Mouse (Mus musculus) small intestine, adult 2 months (tissue): ENCODE measurements around the gene Nalcn. TPM values are rescaled to one million over a fixed set of nuclear protein-coding genes. Genes with fewer than 3 reads are reported as not detected.

Experiments used
- H3K27ac ChIP-seq: fragments of 200-500 bp; 2 replicates; pipeline ENCODE4 v1.5.1; 2012; ENCODE audit warnings: low read depth, low read length, control low read depth, inconsistent platforms; ENCODE audit not compliant: insufficient read depth
- H3K27me3 ChIP-seq: fragments of 200-500 bp; 2 replicates; pipeline ENCODE4 v1.6.1; 2012; ENCODE audit warnings: mild to moderate bottlenecking, moderate library complexity, low read length, inconsistent platforms; ENCODE audit not compliant: control insufficient read depth, insufficient read depth
- H3K36me3 ChIP-seq: fragments of 200-500 bp; 2 replicates; pipeline ENCODE4 v1.6.1; 2012; ENCODE audit warnings: mild to moderate bottlenecking, low read length, control low read depth, inconsistent platforms; ENCODE audit not compliant: control insufficient read depth, insufficient read depth
- H3K4me1 ChIP-seq: fragments of 200-500 bp; 2 replicates; pipeline ENCODE4 v1.6.1; 2012; ENCODE audit warnings: low read length, inconsistent platforms, mixed read lengths; ENCODE audit not compliant: control insufficient read depth, insufficient read depth, insufficient read length
- H3K4me3 ChIP-seq: fragments of 200-500 bp; 2 replicates; pipeline ENCODE4 v1.5.1; 2012; ENCODE audit warnings: low read depth, mild to moderate bottlenecking, control low read depth, inconsistent platforms, low read length, moderate library complexity
- CTCF ChIP-seq: fragments of 200-500 bp; IDR thresholded peaks from 2 replicates; pipeline ENCODE4 v1.5.1; 2012; ENCODE audit warnings: low read depth, mild to moderate bottlenecking, control low read depth, inconsistent platforms, low read length, moderate library complexity, mixed read lengths; ENCODE audit not compliant: insufficient replicate concordance, insufficient read length; ENCODE audit errors: extremely low read depth
- POLR2A ChIP-seq: fragments of 200-500 bp; IDR thresholded peaks from 2 replicates; pipeline ENCODE4 v1.6.1; 2012; ENCODE audit warnings: low read depth, mild to moderate bottlenecking, control low read depth, inconsistent platforms, low read length, moderate library complexity
- WGBS: fragments of 180-500 bp; shearing (Covaris S2); methylation state at CpG from one replicate; pipeline ENCODE4 v1.1.7; 2018; 5-methylcytosine and 5-hydroxymethylcytosine counted together
- polyA plus RNA-seq: library from polyadenylated mRNA; depleted of rRNA; stranded (reverse); fragments of >200 nt; gene quantifications from 2 replicates; pipeline ENCODE4 v1.2.3, GENCODE M21; 2012

Nalcn gene
- polyA plus RNA-seq, 1 experiment: 0.03 TPM

- H3K36me3 ChIP-seq: no peaks in the 10 kb centered on the region
- H3K27ac ChIP-seq: no peak overlapping the region
- no peak overlapping the region for H3K4me3 ChIP-seq
- TF ChIP-seq POLR2A (no peak), CTCF (no peak)
- no peaks in the 10 kb centered on the region for H3K27me3 ChIP-seq
- 70% methylated on average over 4 of the region's 4 CpGs for WGBS
- H3K4me1 ChIP-seq: no peaks in the 10 kb centered on the region
These were observed 72.0 kb downstream of the Nalcn start for GRCm38 (mm10) chr14:123554936-123555335.

DNA sequence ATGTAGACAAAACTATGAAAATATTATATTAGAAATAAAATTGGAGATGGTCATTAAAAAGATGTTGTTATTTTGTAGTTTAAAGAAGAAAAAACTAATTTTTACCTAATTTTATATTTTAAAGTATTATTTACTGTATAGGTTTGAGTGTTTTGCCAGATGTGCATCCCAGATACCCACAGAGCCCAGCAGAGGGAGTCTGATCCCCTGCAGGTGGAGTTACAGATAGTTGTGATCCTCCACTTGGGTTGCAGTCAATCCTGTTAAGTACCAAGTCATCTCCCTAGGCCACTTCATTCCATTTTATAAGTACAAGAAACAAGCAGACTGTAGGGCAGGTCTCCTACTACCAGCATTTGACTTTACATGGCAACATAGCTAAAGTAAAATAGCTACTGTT, 84.6 kb downstream of the Nalcn start:
- Histone ChIP-seq H3K27me3 (no peaks in the 10 kb centered on the region), H3K4me1 (no peaks in the 10 kb centered on the region), H3K36me3 (no peaks in the 10 kb centered on the region), H3K4me3 (no peak overlapping the region), H3K27ac (no peak overlapping the region)
- TF ChIP-seq CTCF (no peak), POLR2A (no peak)

GRCm38 (mm10) chr14:123535636-123536035, 91.3 kb downstream of the Nalcn start:
- H3K27me3 ChIP-seq: no peaks in the 10 kb centered on the region
- 59% methylated on average over 2 of the region's 2 CpGs for WGBS
- H3K27ac ChIP-seq: no peak overlapping the region
- no peak for TF ChIP-seq CTCF
- TF ChIP-seq POLR2A: no peak
- H3K4me3 ChIP-seq: no peak overlapping the region
- no peaks in the 10 kb centered on the region for H3K4me1 ChIP-seq
- H3K36me3 ChIP-seq: no peaks in the 10 kb centered on the region

- Histone ChIP-seq H3K36me3 (no peaks in the 10 kb centered on the region), H3K4me3 (no peak overlapping the region), H3K27ac (no peak overlapping the region), H3K27me3 (no peaks in the 10 kb centered on the region), H3K4me1 (no peaks in the 10 kb centered on the region)
- TF ChIP-seq CTCF (no peak), POLR2A (no peak)
- WGBS: 78% methylated on average over 1 of the region's 1 CpGs
These were observed 93.9 kb downstream of the Nalcn start for GRCm38 (mm10) chr14:123533000-123533399.

- 22% methylated on average over 1 of the region's 1 CpGs for whole genome bisulfite sequencing
- no peaks in the 10 kb centered on the region for H3K36me3 ChIP-seq
- H3K4me3 ChIP-seq: no peak overlapping the region
- H3K4me1 ChIP-seq: no peaks in the 10 kb centered on the region
- no peak for TF ChIP-seq CTCF
- no peak for TF ChIP-seq POLR2A
- no peaks in the 10 kb centered on the region for H3K27me3 ChIP-seq
- no peak overlapping the region for H3K27ac ChIP-seq
These were observed 95.7 kb downstream of the Nalcn start for GRCm38 (mm10) chr14:123531271-123531670.

- TF ChIP-seq POLR2A: no peak
- TF ChIP-seq CTCF: no peak
These were observed 97.8 kb downstream of the Nalcn start for GRCm38 (mm10) chr14:123529143-123529542.

GRCm38 (mm10) chr14:123513376-123514141, 113.4 kb downstream of the Nalcn start:
- 34% methylated on average over 8 of the region's 8 CpGs for WGBS

More at GRCm38 (mm10) chr14:123529143-123529542, 97.8 kb downstream of the Nalcn start:
- H3K4me3 ChIP-seq: no peak overlapping the region
- no peaks in the 10 kb centered on the region for H3K27me3 ChIP-seq
- no peak overlapping the region for H3K27ac ChIP-seq
- H3K4me1 ChIP-seq: no peaks in the 10 kb centered on the region
- H3K36me3 ChIP-seq: no peaks in the 10 kb centered on the region

More at GRCm38 (mm10) chr14:123513376-123514141, 113.4 kb downstream of the Nalcn start:
- TF ChIP-seq POLR2A (no peak), CTCF (no peak)
- H3K36me3 ChIP-seq: no peaks in the 10 kb centered on the region
- no peak overlapping the region for H3K27ac ChIP-seq
- no peak overlapping the region for H3K4me3 ChIP-seq
- H3K4me1 ChIP-seq: no peaks in the 10 kb centered on the region
- H3K27me3 ChIP-seq: no peaks in the 10 kb centered on the region
